Mouse (Mus musculus) embryonic facial prominence, embryonic 13.5 days (tissue): ENCODE measurements at regions not wholly inside any gene's neighbourhood (a gene's known extent, or its start where the extent isn't known, plus 50 kb on each side); places are given as distances from the start of the nearest gene placed in this dataset.

Experiments
- ATAC-seq: fragments of 200-750 bp; cut with Nextera tagmentation; 2 replicates; pipeline ENCODE4 v1.8.0; 2017; ENCODE audit warnings: low read depth; ENCODE audit not compliant: insufficient number of reproducible peaks, insufficient read depth, low FRiP score, low TSS enrichment
- H3K27ac ChIP-seq: fragments of 300-500 bp; sonication (generic); 2 replicates; pipeline ENCODE4 v1.5.1; 2015; ENCODE audit warnings: moderate library complexity, mild to moderate bottlenecking, inconsistent platforms
- H3K27me3 ChIP-seq: fragments of 300-500 bp; sonication (generic); 2 replicates; pipeline ENCODE4 v1.6.1; 2015; ENCODE audit warnings: mild to moderate bottlenecking, inconsistent platforms
- H3K36me3 ChIP-seq: fragments of 300-500 bp; sonication (generic); 2 replicates; pipeline ENCODE4 v1.6.1; 2015; ENCODE audit warnings: mild to moderate bottlenecking, inconsistent platforms
- H3K4me1 ChIP-seq: fragments of 300-500 bp; sonication (generic); 2 replicates; pipeline ENCODE4 v1.6.1; 2015; ENCODE audit warnings: inconsistent platforms
- H3K4me2 ChIP-seq: fragments of 300-500 bp; sonication (generic); 2 replicates; pipeline ENCODE4 v1.6.1; 2015; ENCODE audit warnings: moderate library complexity, mild to moderate bottlenecking, inconsistent platforms
- H3K4me3 ChIP-seq: fragments of 300-500 bp; sonication (generic); 2 replicates; pipeline ENCODE4 v1.5.1; 2015; ENCODE audit warnings: mild to moderate bottlenecking, inconsistent platforms
- H3K9ac ChIP-seq: fragments of 300-500 bp; sonication (generic); 2 replicates; pipeline ENCODE4 v1.6.1; 2015; ENCODE audit warnings: mild to moderate bottlenecking, inconsistent platforms
- H3K9me3 ChIP-seq: fragments of 300-500 bp; sonication (generic); 2 replicates; pipeline ENCODE4 v1.6.1; 2016; ENCODE audit warnings: inconsistent platforms
- WGBS: fragments of 180-500 bp; shearing (Covaris S2); methylation state at CpG from one replicate; pipeline ENCODE4 v1.1.7; 2015; ENCODE audit warnings: mixed read lengths; 5-methylcytosine and 5-hydroxymethylcytosine counted together

DNA sequence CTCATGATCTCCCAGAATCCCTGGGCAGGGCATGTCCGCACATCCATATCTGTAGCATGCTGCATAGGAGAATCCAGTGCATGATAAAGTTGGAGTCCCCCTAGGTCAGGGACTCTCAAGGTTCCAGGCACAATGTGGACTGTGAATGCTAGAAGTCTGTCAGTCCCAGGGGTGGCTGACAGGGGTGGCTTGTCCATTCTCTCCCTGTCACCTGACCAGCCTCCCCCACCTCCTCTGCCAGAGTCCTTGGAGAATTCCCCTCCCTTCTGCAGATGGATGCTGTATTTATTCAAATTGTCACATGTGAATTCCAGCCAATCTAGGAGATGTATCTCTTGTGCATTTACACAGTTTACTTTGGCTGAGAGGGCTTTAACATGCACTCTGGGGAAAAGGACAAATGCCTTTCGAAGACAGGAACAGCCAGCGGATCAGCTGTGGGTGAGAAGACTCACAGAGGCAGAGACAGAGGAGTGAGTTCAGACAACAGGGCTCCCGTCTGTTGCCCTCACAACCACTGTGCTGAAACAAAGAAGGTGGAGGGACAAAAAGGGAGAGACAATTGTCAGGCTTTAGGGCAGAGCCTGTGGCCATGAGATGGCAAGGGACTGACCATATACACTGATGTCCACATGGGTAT, 246.7 kb upstream of the Kazn start:
- Histone ChIP-seq H3K9me3 (no peaks in the 10 kb centered on the region), H3K4me1 (no peaks in the 10 kb centered on the region), H3K36me3 (no peaks in the 10 kb centered on the region), H3K4me2 (no peak overlapping the region), H3K9ac (no peak overlapping the region), H3K4me3 (no peak overlapping the region), H3K27me3 (no peaks in the 10 kb centered on the region), H3K27ac (no peak overlapping the region)
- 83% methylated on average over 4 of the region's 4 CpGs for WGBS
- no peak for ATAC-seq

DNA sequence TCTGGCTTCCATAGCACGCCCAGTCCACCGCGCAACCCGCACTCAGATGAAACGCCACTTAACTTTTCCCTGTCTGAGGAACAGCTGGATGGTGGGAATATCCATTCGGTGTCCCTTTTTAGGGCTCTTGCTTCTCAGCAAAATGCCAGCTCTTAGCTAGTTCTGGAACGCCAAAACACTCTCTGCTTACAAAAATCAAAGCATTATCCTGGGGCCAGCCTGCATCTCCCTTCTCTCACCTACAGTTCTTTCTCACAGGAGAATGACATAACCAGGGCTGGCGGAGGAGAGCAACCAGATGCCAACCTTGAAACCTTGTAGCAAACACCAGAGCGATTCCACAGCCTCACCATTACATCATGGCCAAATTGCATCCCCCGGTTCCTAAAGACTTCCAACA, 236.4 kb upstream of the Kazn start:
- Histone ChIP-seq H3K27me3 (no peaks in the 10 kb centered on the region), H3K27ac (no peak overlapping the region), H3K9ac (0 out of 2 replicates have a peak overlapping the region, but pooled peaks have one; percentile 22), H3K4me1 (peaks cover 32% of the 10 kb centered on the region), H3K36me3 (no peaks in the 10 kb centered on the region), H3K4me3 (peak overlapping the region; percentile 25), H3K9me3 (no peaks in the 10 kb centered on the region), H3K4me2 (peak overlapping the region; percentile 48)
- WGBS, result 75% methylated on average over 10 of the region's 10 CpGs
- ATAC-seq, result no peak

GRCm38 (mm10) chr4:142474626-142475025, 235.4 kb upstream of the Kazn start:
- WGBS, result 66% methylated on average over 7 of the region's 7 CpGs
- Histone ChIP-seq H3K27me3 (no peaks in the 10 kb centered on the region), H3K4me1 (peaks cover 32% of the 10 kb centered on the region), H3K4me2 (peak overlapping the region; percentile 48), H3K4me3 (no peak overlapping the region), H3K27ac (no peak overlapping the region), H3K9me3 (no peaks in the 10 kb centered on the region), H3K9ac (no peak overlapping the region), H3K36me3 (no peaks in the 10 kb centered on the region)
- no peak for ATAC-seq

DNA sequence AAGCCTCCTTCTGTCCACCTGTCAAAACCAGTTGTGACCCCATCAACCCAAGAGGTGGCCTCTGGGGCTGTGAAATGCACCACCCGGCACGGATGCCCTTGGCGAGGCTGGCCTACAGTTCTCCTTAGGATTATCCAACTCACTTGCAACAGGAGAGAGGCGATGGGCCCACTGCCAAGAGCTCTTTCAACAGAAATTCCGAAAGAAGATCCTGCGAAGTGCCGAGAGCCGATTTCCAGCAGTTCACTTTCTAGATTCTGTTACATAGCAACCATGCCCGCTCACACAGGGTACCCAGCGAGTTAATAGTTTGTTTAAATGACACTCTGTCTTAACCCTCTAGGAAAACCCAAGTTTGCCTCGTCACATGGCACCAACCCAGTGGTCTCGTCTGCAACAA, 234.8 kb upstream of the Kazn start:
- no peak overlapping the region for H3K4me3 ChIP-seq
- peaks cover 32% of the 10 kb centered on the region for H3K4me1 ChIP-seq
- ATAC-seq, result no peak
- no peaks in the 10 kb centered on the region for H3K36me3 ChIP-seq
- no peaks in the 10 kb centered on the region for H3K9me3 ChIP-seq
- WGBS, result 29% methylated on average over 12 of the region's 12 CpGs
- 0 out of 2 replicates have a peak overlapping the region, but pooled peaks have one; percentile 4 for H3K27ac ChIP-seq
- peak overlapping the region; percentile 28; the same call in 1 of the 2 replicates for H3K4me2 ChIP-seq
- H3K27me3 ChIP-seq, result no peaks in the 10 kb centered on the region
- H3K9ac ChIP-seq, result no peak overlapping the region

- Histone ChIP-seq H3K4me1 (peaks cover 32% of the 10 kb centered on the region), H3K4me2 (no peak overlapping the region), H3K36me3 (no peaks in the 10 kb centered on the region), H3K27ac (no peak overlapping the region), H3K4me3 (no peak overlapping the region), H3K27me3 (no peaks in the 10 kb centered on the region), H3K9ac (no peak overlapping the region), H3K9me3 (no peaks in the 10 kb centered on the region)
- 82% methylated on average over 8 of the region's 8 CpGs for WGBS
- ATAC-seq, result no peak
Observed at GRCm38 (mm10) chr4:142473284-142473683, 234.1 kb upstream of the Kazn start.

DNA sequence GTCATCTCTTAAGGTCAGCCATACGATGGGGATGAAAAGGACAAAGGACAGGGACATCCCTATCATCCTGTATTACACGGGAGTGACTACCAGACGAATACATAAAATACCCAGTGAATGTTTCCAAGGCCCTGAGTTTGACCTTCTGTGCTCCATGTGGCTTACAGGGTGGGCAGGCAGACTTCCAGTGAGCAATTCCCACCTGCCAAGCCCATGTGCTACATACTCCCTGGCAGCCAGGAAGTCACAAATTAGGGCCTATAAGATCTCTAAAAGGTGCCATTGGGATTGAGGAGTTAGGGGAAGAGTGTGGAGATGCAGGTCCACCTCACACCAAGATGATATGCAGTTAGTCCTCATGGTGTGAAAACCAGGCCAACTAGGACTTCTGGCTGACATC, 233.1 kb upstream of the Kazn start:
- Histone ChIP-seq H3K36me3 (no peaks in the 10 kb centered on the region), H3K4me1 (peaks cover 32% of the 10 kb centered on the region), H3K4me2 (no peak overlapping the region), H3K9me3 (no peaks in the 10 kb centered on the region), H3K9ac (no peak overlapping the region), H3K27me3 (no peaks in the 10 kb centered on the region), H3K27ac (no peak overlapping the region), H3K4me3 (no peak overlapping the region)
- WGBS, result 88% methylated on average over 3 of the region's 3 CpGs
- ATAC-seq, result no peak

DNA sequence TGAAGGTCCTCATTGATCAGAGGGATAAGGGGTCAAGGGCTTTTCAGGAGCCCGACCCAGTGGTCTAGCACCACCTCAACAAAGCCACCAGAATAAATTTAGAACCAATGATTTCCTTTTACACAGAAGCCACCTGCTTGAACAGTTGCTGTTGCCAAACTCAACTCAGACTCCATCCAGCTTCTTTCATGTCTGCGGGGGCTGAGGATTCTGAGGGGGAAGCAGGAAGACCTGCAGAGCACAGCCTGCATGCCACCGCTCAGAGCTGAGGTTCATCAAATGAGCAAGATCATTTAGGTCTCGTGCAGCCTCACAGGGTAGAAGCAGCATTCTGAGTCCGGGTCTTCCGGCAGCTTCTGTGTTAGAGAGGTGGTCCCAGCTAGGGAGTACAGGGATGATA, 231.6 kb upstream of the Kazn start:
- Histone ChIP-seq H3K9me3 (no peaks in the 10 kb centered on the region), H3K36me3 (peaks cover 5% of the 10 kb centered on the region; the same call in 1 of the 2 replicates), H3K4me2 (no peak overlapping the region), H3K9ac (no peak overlapping the region), H3K4me1 (peaks cover 31% of the 10 kb centered on the region), H3K4me3 (no peak overlapping the region), H3K27ac (no peak overlapping the region), H3K27me3 (no peaks in the 10 kb centered on the region)
- 90% methylated on average over 6 of the region's 6 CpGs for WGBS
- ATAC-seq, result no peak

DNA sequence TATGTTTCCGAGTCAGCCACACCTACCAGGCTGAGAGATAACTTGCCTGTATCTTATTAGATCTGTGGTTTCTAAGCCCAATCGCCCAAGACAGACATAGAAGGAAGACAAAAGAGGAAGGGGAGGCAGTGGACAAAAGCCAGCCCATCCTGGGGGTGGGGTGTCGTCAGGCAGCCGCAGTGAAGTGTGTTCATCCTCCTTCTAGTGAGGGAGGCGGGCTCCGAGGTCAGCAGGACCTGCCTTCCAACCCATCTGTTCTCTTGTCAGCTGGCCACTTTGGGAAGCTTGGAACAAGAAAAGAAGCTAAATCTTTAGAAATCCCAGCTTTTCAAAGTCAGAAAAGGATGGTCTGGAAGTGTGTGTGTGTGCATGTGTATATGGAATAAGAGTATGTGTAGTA, 228.7 kb upstream of the Kazn start:
- no peaks in the 10 kb centered on the region for H3K9me3 ChIP-seq
- H3K4me2 ChIP-seq, result no peak overlapping the region
- H3K4me1 ChIP-seq, result peaks cover 3% of the 10 kb centered on the region
- no peak overlapping the region for H3K9ac ChIP-seq
- peaks cover 19% of the 10 kb centered on the region; the same call in 1 of the 2 replicates for H3K36me3 ChIP-seq
- no peaks in the 10 kb centered on the region for H3K27me3 ChIP-seq
- ATAC-seq, result no peak
- 74% methylated on average over 6 of the region's 6 CpGs for WGBS
- H3K4me3 ChIP-seq, result no peak overlapping the region
- no peak overlapping the region for H3K27ac ChIP-seq

DNA sequence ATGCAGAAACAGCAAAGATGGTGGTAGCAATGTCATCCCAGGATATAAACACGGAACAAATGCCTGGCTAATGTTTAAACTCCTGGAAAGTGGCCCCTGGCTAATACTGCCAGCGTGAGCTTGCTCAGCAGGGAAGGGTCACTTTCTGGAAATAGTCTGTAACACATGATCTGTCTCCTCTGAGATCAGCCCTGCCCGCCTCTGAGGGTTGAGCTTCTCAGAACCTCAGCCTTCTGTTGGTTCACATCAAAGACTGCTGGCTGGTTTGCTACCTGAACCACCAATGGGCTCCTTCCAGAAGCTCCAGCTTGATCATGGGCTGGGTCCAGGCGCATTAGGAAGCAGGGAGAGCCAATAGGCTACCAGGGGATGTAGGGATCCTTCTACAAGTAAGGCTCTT, 226.0 kb upstream of the Kazn start:
- Histone ChIP-seq H3K4me2 (no peak overlapping the region), H3K4me3 (no peak overlapping the region), H3K27ac (no peak overlapping the region), H3K27me3 (no peaks in the 10 kb centered on the region), H3K9me3 (no peaks in the 10 kb centered on the region), H3K36me3 (peaks cover 19% of the 10 kb centered on the region), H3K9ac (no peak overlapping the region), H3K4me1 (no peaks in the 10 kb centered on the region)
- no peak for ATAC-seq
- 87% methylated on average over 4 of the region's 4 CpGs for WGBS

DNA sequence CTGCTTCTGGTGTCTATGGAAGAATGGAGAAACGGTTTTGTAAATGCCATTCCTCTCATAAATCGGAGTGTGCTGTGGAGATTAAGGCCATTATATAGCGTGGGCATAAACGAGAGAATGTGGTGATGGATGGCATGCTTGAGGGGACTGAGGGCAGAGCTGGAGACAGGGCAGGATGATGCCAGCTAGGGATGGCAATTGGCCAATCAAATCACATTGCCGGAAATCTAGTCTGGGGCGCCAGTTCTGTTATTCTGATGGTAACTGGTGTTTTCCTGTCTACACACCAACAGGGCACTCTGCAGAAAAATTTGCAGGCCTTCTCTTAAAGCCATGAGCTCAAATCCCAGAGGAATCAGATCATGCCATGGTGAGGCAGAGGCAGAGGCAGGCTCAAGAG, 224.9 kb upstream of the Kazn start:
- no peaks in the 10 kb centered on the region for H3K27me3 ChIP-seq
- H3K27ac ChIP-seq, result no peak overlapping the region
- WGBS, result 93% methylated on average over 6 of the region's 6 CpGs
- H3K4me3 ChIP-seq, result no peak overlapping the region
- H3K36me3 ChIP-seq, result peaks cover 19% of the 10 kb centered on the region
- H3K9ac ChIP-seq, result no peak overlapping the region
- H3K4me1 ChIP-seq, result no peaks in the 10 kb centered on the region
- H3K4me2 ChIP-seq, result no peak overlapping the region
- no peak for ATAC-seq
- H3K9me3 ChIP-seq, result no peaks in the 10 kb centered on the region

DNA sequence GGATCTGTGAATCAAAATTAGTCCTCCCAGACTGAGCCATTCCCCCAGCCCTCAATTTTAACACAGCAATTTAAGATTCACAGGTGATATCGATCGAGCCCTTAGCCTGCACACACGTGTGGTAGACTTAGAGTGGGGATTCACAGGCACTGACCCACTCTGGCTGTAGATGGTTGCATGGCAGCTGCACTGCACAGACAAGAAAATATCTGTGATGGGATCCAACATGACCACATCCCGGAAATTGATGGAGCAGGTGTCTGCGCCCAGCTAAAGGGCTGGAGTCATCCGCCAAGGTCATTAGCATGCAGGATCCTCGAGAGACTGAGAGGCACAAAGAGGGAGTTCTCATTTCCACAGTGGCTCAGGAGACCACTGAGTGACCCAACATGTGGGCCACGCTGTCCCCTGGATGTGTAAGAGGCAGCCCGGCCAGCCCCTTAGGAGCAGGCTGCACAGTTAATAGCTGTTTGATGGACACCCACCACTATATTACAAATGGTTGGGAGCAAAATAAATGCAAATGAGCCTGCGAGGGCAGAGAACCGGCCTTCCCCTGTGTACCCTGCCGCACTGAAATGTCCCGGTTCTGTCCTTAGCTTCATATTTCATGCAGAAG, 221.4 kb upstream of the Kazn start:
- no peaks in the 10 kb centered on the region for H3K27me3 ChIP-seq
- H3K9me3 ChIP-seq, result no peaks in the 10 kb centered on the region
- H3K27ac ChIP-seq, result no peak overlapping the region
- ATAC-seq, result no peak
- no peaks in the 10 kb centered on the region for H3K4me1 ChIP-seq
- no peak overlapping the region for H3K4me3 ChIP-seq
- no peak overlapping the region for H3K9ac ChIP-seq
- WGBS, result 86% methylated on average over 13 of the region's 13 CpGs
- no peak overlapping the region for H3K4me2 ChIP-seq
- peaks cover 18% of the 10 kb centered on the region for H3K36me3 ChIP-seq

GRCm38 (mm10) chr4:142452614-142453013, 213.4 kb upstream of the Kazn start:
- no peaks in the 10 kb centered on the region for H3K27me3 ChIP-seq
- 20% methylated on average over 11 of the region's 11 CpGs for WGBS
- no peak overlapping the region for H3K9ac ChIP-seq
- no peak overlapping the region for H3K4me2 ChIP-seq
- no peak overlapping the region for H3K4me3 ChIP-seq
- H3K4me1 ChIP-seq, result peaks cover 22% of the 10 kb centered on the region
- no peak overlapping the region for H3K27ac ChIP-seq
- ATAC-seq, result 0 out of 2 replicates have a peak, but pooled peaks have one; percentile 23
- no peaks in the 10 kb centered on the region for H3K9me3 ChIP-seq
- H3K36me3 ChIP-seq, result no peaks in the 10 kb centered on the region
